In genomic region chr9:64649393-64649792, GRCm38 (mm10) we compare ENCODE assay signal across 19 mouse cellular contexts.
"Had no signal": no experiment of that assay in that cellular context is flagged by ENCODE, and none has a peak within 500 bp of the region (broad histone marks: within the 10 kb centered on the region; RNA-seq: fewer than 3 reads in every experiment).

No protein-coding gene starts in this region.

- ATAC-seq: forebrain, embryonic 13.5 days; forebrain, embryonic 14.5 days; forebrain, embryonic 15.5 days; forebrain, embryonic 16.5 days; forebrain, postnatal 0 days had no signal

- H3K4me1 ChIP-seq: embryonic facial prominence, embryonic 12.5 days; embryonic facial prominence, embryonic 13.5 days; embryonic facial prominence, embryonic 15.5 days; forebrain, embryonic 15.5 days had no signal

- H3K27me3 ChIP-seq: embryonic facial prominence, embryonic 12.5 days; embryonic facial prominence, embryonic 13.5 days; embryonic facial prominence, embryonic 15.5 days; forebrain, embryonic 13.5 days; forebrain, embryonic 15.5 days had no signal

- H3K36me3 ChIP-seq: embryonic facial prominence, embryonic 10.5 days; embryonic facial prominence, embryonic 12.5 days; embryonic facial prominence, embryonic 13.5 days; embryonic facial prominence, embryonic 15.5 days; forebrain, embryonic 10.5 days; forebrain, embryonic 12.5 days; forebrain, embryonic 15.5 days had no signal

- DNase-seq: embryo, embryonic 11 days; forebrain, postnatal 0 days; gastrocnemius, adult 2 months; gastrocnemius, postnatal 10 days; gastrocnemius, postnatal 14 days; gastrocnemius, postnatal 25 days; gastrocnemius, postnatal 36 days; heart, adult 11 months had no signal

- H3K4me2 ChIP-seq: embryonic facial prominence, embryonic 12.5 days; embryonic facial prominence, embryonic 13.5 days; embryonic facial prominence, embryonic 15.5 days; forebrain, embryonic 12.5 days; forebrain, embryonic 13.5 days; forebrain, embryonic 15.5 days had no signal

- H3K4me3 ChIP-seq: embryonic facial prominence, embryonic 10.5 days; embryonic facial prominence, embryonic 12.5 days; embryonic facial prominence, embryonic 13.5 days; embryonic facial prominence, embryonic 15.5 days; erythroblast, embryonic 14.5 days; forebrain, embryonic 10.5 days; forebrain, embryonic 12.5 days; forebrain, embryonic 13.5 days; forebrain, embryonic 15.5 days; gastrocnemius, adult 2 months had no signal

- H3K27ac ChIP-seq: embryonic facial prominence, embryonic 10.5 days; embryonic facial prominence, embryonic 12.5 days; embryonic facial prominence, embryonic 13.5 days; embryonic facial prominence, embryonic 15.5 days; forebrain, embryonic 10.5 days; forebrain, embryonic 12.5 days; forebrain, embryonic 13.5 days; forebrain, embryonic 15.5 days; gastrocnemius, adult 2 months had no signal

- H3K9me3 ChIP-seq: embryonic facial prominence, embryonic 10.5 days; embryonic facial prominence, embryonic 12.5 days; embryonic facial prominence, embryonic 13.5 days; embryonic facial prominence, embryonic 15.5 days; forebrain, embryonic 10.5 days; forebrain, embryonic 12.5 days; forebrain, embryonic 13.5 days; forebrain, embryonic 15.5 days had no signal

- H3K9ac ChIP-seq: embryonic facial prominence, embryonic 12.5 days; embryonic facial prominence, embryonic 13.5 days; embryonic facial prominence, embryonic 15.5 days; forebrain, embryonic 12.5 days; forebrain, embryonic 13.5 days; forebrain, embryonic 15.5 days; forebrain, postnatal 0 days had no signal
